Mouse (Mus musculus) testis, adult 10 weeks (tissue): ENCODE measurements around the gene Pcyox1. TPM values are rescaled to one million over a fixed set of nuclear protein-coding genes. Genes with fewer than 3 reads are reported as not detected.

Experiments
- polyA plus RNA-seq: library from polyadenylated mRNA; stranded (reverse); fragments of 350-450 nt; fragmentation: Illumina TruSeq; extraction: RNeasy Lipid Tissue Mini Kit (QIAGEN cat#74804); gene quantifications from one replicate; pipeline ENCODE4 v1.2.3, GENCODE M21; 2014; ENCODE audit warnings: low read depth, low replicate concordance

Pcyox1 gene
- 9.9 TPM for polyA plus RNA-seq

GRCm38 (mm10) chr6:86396581-86397256 is at the start of gene Pcyox1:
Pcyox1 (minus strand) TSS chr6:86397154.

DNA sequence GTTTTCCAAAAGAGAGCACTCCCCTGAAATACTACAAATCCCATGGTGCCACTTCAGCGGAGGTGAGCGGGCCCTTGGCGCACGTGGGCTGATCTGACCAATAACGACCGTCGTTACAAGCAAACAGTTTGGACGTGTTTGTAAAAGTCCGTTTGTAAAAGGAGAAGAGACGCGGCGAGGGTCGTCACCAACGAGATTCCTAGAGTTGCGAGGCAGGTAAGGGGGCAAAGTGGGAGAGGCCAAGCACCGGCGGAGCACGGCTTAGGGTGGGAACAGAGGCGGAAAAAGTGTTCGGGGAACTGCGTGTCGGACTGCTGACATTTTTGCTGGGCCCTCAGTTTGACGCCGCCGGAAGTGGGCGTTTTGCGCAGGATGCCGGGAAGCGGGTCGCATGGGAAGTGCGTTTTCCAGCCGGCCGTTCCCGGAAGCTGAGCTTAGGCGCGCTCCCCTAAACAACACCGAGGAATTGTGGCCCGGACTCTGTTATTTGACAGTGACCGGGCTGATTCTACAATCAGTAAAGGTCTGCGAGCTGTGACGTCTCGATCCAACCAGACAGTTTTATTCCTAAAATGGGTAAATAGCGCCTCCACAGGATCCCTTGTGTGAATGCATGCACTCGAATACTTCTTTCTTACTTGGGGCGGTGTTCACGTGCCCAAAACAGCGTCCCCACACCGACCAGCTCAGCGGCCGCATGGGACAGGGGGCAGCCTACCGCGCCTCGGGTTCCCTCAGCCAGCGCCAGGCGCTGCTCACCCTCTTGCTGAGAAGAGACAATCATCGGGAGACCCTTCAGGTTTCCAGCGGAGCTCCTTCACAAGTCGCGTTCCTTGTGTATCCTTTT is 41.5 kb upstream of the Pcyox1 start, which contains the start of gene C87436:
Gene C87436 (plus strand): TSS at position 103 of the 847 bp plus-strand sequence.

GRCm38 (mm10) chr6:86426358-86426757 is 29.4 kb upstream of the Pcyox1 start, which contains the start of gene Gm44790:
Gm44790 (plus strand) TSS chr6:86426658.

GRCm38 (mm10) chr6:86404100-86404861 is 7.3 kb upstream of the Pcyox1 start, which contains the start of gene Tia1:
Tia1 (plus strand) TSS chr6:86404219.

DNA sequence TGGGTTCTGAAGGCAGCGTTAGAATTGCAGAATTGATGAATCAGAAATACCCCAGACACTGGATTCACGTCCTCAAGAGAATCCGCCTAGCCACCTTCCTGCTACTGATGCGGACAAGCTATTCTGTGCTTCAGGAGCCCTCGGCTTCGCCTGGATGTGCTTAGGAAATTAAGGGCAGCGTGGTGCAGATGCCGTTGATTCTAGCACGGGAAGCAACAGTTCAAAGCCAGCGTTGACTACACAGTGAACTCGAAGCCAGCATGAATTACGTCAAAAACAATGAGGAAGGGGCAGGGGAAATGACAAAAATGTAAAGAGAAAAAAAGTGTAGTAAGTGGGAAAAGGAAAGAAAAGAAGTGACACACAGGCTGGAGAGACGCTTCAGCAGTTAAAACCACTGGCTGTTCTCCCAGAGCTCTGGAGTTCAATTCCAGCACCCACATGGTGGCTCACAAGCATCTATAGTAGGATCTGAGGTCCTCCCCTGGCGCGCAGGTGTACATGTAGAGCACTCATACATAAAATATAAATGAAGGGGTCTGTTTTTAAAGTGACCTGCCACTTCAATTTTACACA is 26.1 kb downstream of the Pcyox1 start, which contains the start of gene Snrpg:
Gene Snrpg (plus strand): TSS at position 541 of the 576 bp plus-strand sequence.

GRCm38 (mm10) chr6:86365371-86366124 is 31.4 kb downstream of the Pcyox1 start, which contains the start of gene Fam136a:
Fam136a (plus strand) TSS chr6:86365646.

Other genes starting within 250 kb of the Pcyox1 start
- 1.7 TPM for gene Tgfa, start 201.9 kb downstream of the Pcyox1 start, polyA plus RNA-seq
- gene Fam136a, start 31.5 kb downstream of the Pcyox1 start, polyA plus RNA-seq = 43.7 TPM
- gene Snrpg, start 25.9 kb downstream of the Pcyox1 start, polyA plus RNA-seq = 29.8 TPM
- gene Tia1, start 7.1 kb upstream of the Pcyox1 start, polyA plus RNA-seq = 40.7 TPM
- gene Gm44790, start 29.5 kb upstream of the Pcyox1 start, polyA plus RNA-seq = not detected
- gene C87436, start 41.2 kb upstream of the Pcyox1 start, polyA plus RNA-seq = 64.8 TPM
- 43.3 TPM for gene Pcbp1, start 129.2 kb upstream of the Pcyox1 start, polyA plus RNA-seq
- gene Asprv1, start 231.0 kb upstream of the Pcyox1 start, polyA plus RNA-seq = not detected